Mouse (Mus musculus): ENCODE data around the gene Usp6nl. TPM values are rescaled to one million over a fixed set of nuclear protein-coding genes. Genes with fewer than 3 reads are reported as not detected.

Gene Usp6nl
- 10 to 100 TPM; 20.3 to 20.6 TPM for total RNA-seq (2021)

GRCm38 (mm10) chr2:6322376-6322901 lies at the start of gene Usp6nl:
Gene Usp6nl (plus strand): TSS chr2:6322667.
- peak; percentile 93 for DNase-seq

GRCm38 (mm10) chr2:6273392-6273845 lies 49.0 kb upstream of the Usp6nl start:
- no peak for DNase-seq

- DNase-seq: no peak
These were observed 43.5 kb upstream of the Usp6nl start for GRCm38 (mm10) chr2:6278813-6279530.

- no peak for DNase-seq
These were observed 42.7 kb upstream of the Usp6nl start for GRCm38 (mm10) chr2:6279614-6280301.

- DNase-seq: no peak
These were observed 38.9 kb upstream of the Usp6nl start for GRCm38 (mm10) chr2:6283569-6283968.

GRCm38 (mm10) chr2:6284784-6285183 lies 37.7 kb upstream of the Usp6nl start:
- DNase-seq: no peak

GRCm38 (mm10) chr2:6285794-6286193 lies 36.7 kb upstream of the Usp6nl start:
- DNase-seq: no peak

GRCm38 (mm10) chr2:6293825-6294444 lies 28.5 kb upstream of the Usp6nl start:
- no peak for DNase-seq

- no peak for DNase-seq
These were observed 27.4 kb upstream of the Usp6nl start for GRCm38 (mm10) chr2:6294993-6295628.

GRCm38 (mm10) chr2:6304768-6305167 lies 17.7 kb upstream of the Usp6nl start:
- no peak for DNase-seq

GRCm38 (mm10) chr2:6306861-6307260 lies 15.6 kb upstream of the Usp6nl start:
- DNase-seq: no peak

- DNase-seq: no peak
These were observed 13.1 kb upstream of the Usp6nl start for GRCm38 (mm10) chr2:6309373-6309821.

- DNase-seq: no peak
These were observed 9.7 kb upstream of the Usp6nl start for GRCm38 (mm10) chr2:6312764-6313163.

- no peak for DNase-seq
These were observed 8.7 kb upstream of the Usp6nl start for GRCm38 (mm10) chr2:6313733-6314132.

GRCm38 (mm10) chr2:6320153-6320552 lies 2.3 kb upstream of the Usp6nl start:
- no peak for DNase-seq

GRCm38 (mm10) chr2:6321769-6322375 lies 595 bp upstream of the Usp6nl start:
- peak; percentile 10 for DNase-seq

GRCm38 (mm10) chr2:6322938-6323521 lies 563 bp downstream of the Usp6nl start:
- peak; percentile 73 for DNase-seq

GRCm38 (mm10) chr2:6325646-6326045 lies 3.2 kb downstream of the Usp6nl start:
- DNase-seq: no peak

GRCm38 (mm10) chr2:6328927-6329326 lies 6.5 kb downstream of the Usp6nl start:
- DNase-seq: no peak

- DNase-seq: no peak
These were observed 8.3 kb downstream of the Usp6nl start for GRCm38 (mm10) chr2:6330756-6331155.

GRCm38 (mm10) chr2:6331324-6332137 lies 9.1 kb downstream of the Usp6nl start:
- no peak for DNase-seq

All from heart, postnatal 4 days (tissue).